Mouse (Mus musculus) G1E-ER4 (cell line): Measurements from ENCODE around the gene Hectd1. TPM values are rescaled to one million over a fixed set of nuclear protein-coding genes. Genes with fewer than 3 reads are reported as not detected.

Experiments used
- GATA1 ChIP-seq: IDR thresholded peaks from one replicate; pipeline ENCODE4 v1.8.0; 2012; ENCODE audit warnings: low read length, inconsistent platforms
- polyA plus RNA-seq: library from polyadenylated mRNA; stranded (reverse); fragments of >175 nt; gene quantifications from 2 replicates; pipeline ENCODE4 v1.2.3, GENCODE M21; 2012

Gene Hectd1
- polyA plus RNA-seq, 1 experiment, result 24.1 TPM

DNA sequence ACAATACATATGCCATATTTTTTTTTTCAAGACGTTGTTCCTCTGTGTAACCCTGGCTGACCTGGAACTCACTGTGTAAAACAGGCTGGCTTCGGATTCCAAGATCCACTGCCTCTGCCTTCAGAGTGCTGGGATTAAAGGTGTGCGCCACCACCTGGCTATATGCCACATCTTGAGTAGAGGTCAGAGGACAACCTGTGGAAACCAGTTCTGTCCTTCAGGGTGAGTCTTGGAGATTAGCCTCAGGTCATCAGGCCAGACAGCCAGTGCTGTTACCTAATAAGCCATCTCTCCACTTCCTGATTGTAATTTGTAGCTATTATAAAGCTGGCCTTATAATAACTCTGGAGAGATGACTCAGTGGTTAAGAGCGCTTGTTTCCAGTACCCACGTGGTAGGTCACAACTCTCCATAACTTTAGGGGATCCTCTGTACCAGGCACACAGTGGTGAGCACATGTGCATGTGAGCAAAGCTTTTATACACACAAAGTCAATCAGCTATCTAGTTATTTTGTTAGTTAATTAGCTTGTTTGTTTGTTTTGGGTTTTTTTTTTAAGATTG lies 122.6 kb downstream of the Hectd1 start:
- TF ChIP-seq GATA1, result no peak

GRCm38 (mm10) chr12:51705778-51706177 lies 123.6 kb downstream of the Hectd1 start:
- no peak for TF ChIP-seq GATA1

DNA sequence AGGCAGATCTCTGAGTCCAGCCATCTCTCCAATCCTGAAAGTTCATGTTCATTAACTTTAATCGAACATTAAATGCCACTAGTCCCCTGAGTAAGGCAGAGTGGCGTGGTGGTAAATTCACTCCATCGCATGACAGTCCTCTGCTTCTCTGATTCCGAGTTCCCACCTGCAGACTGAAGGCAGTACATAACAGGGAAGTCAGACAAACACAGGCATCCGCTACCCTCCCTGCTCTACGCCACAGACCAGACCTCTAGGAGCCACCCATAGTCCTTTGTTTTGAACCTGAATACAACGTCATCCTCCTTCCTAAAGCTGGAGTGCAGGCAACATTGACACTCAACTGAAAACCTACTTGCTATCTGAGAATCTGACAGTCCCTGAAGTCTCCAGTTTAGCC lies 124.8 kb downstream of the Hectd1 start:
- TF ChIP-seq GATA1, result no peak

- TF ChIP-seq GATA1, result no peak
Observed at GRCm38 (mm10) chr12:51703859-51704258, 125.5 kb downstream of the Hectd1 start.

- no peak for TF ChIP-seq GATA1
Observed at GRCm38 (mm10) chr12:51701723-51702122, 127.6 kb downstream of the Hectd1 start.

DNA sequence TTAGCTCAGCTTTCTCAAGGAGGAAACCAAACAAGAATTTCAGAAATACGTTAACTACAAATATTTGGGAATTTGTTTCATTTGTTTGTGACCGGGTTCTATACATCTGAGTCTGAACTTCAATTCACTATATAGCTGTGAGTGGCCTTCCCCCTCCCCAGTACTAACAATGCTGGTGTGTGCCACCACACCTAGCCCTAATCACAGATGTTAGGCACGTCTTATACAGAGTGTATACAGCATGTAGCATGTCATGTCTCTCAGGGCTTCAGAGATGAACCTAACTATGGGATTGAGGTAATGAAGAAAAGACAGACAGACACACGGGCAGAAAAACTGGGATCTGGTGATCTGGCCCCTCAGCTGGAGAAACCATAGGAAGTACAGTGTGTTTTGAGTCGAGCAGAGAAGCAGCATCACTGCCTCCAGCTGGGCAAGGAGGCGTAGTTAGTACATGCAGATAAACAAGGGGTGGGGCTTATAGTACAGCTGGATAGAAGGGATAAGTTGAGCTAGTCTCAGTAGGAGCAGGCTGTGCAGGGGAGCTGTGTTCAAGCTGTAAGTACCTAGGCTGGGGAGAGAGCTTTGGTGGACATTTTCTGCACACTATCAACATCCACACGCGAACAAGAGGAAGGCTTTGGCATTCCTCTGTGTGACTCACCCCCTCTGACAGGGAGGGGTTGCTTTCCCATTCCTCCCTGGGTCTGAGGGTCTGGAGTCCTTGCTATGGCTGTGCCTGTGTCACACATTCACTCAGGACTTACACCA lies 129.5 kb downstream of the Hectd1 start:
- TF ChIP-seq GATA1, result no peak

- TF ChIP-seq GATA1, result no peak
Observed at GRCm38 (mm10) chr12:51696157-51696556, 133.2 kb downstream of the Hectd1 start.

- no peak for TF ChIP-seq GATA1
Observed at GRCm38 (mm10) chr12:51694966-51695365, 134.4 kb downstream of the Hectd1 start.

DNA sequence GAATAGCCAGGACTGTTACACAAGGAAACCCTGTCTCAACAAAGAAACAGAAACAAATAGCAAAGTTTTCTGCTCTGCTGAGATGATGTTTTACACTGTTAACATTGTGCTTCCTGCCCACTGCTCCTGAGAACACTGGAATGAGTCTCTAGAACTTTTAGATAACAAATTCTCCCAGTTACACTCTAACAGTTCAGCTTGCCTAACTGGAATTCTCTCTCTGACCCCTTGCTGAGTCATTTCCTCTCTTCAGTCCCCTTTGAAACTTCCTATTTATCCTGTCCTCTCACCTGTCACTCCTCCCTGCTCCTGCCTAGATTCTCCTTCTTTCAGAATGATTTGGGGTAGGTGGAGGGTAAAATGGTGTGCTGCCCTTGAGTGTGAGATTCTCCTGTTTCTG lies 135.2 kb downstream of the Hectd1 start:
- TF ChIP-seq GATA1, result no peak

Other genes starting within 250 kb of the Hectd1 start
- not detected in 2 replicates for gene Coch, start 236.2 kb downstream of the Hectd1 start, polyA plus RNA-seq
- gene Ap4s1, start 138.5 kb downstream of the Hectd1 start, polyA plus RNA-seq, result 6.1 and 8.7 TPM in 2 replicates
- 18.1 and 23.6 TPM in 2 replicates for gene Strn3, start 137.6 kb downstream of the Hectd1 start, polyA plus RNA-seq
- 2.2 and 5.8 TPM in 2 replicates for gene Heatr5a, start 141.8 kb upstream of the Hectd1 start, polyA plus RNA-seq
- 9.7 and 10.6 TPM in 2 replicates for gene Dtd2, start 177.0 kb upstream of the Hectd1 start, polyA plus RNA-seq
- gene Gpr33, start 198.5 kb upstream of the Hectd1 start, polyA plus RNA-seq, result not detected in 2 replicates